Mouse (Mus musculus) megakaryocyte, embryonic 14.5 days (primary cell): Measurements from ENCODE around the gene Crlf1.

ENCODE experiments used
- FLI1 ChIP-seq: IDR thresholded peaks from 2 replicates; pipeline ENCODE4 v1.6.1; 2012; ENCODE audit warnings: low read length, inconsistent platforms, mixed read lengths
- GATA1 ChIP-seq: IDR thresholded peaks from 3 replicates; pipeline ENCODE4 v1.6.1; 2012; ENCODE audit warnings: mixed read lengths, low read length, inconsistent platforms, borderline replicate concordance

GRCm38 (mm10) chr8:70544200-70544687 lies 51.3 kb downstream of the Crlf1 start:
- TF ChIP-seq GATA1 (no peak), FLI1 (no peak)
